Mouse (Mus musculus): ENCODE measurements around the gene Atp5h.
"Not testable (repeated sequence)": the region's sequence is repeated elsewhere in the genome, so short reads cannot be mapped to it uniquely, and the experiment has no call there.

Gene Atp5h

DNA sequence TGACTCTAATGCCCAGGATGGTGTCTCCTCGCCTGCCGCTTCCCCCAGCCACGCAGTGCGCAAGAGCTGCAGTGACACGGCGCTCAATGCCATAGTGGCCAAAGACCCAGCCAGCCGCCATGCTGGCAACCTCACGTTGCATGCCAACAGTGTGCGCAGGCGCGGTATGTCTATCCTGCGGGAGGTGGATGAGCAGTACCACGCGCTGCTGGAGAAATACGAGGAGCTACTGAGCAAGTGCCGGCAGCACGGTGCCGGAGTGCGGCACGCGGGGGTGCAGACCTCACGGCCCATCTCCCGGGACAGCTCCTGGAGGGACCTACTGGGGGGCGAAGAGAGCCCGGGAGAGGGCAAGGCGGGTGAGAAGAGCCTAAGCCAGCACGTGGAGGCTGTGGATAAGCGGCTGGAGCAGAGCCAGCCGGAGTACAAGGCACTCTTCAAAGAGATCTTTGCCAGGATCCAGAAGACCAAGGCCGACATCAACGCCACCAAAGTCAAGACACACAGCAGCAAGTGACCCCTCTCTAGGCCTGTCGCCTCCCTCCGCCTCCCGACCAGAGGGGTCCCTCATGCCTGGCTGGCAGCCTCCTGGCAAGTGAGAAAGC is 25.9 kb downstream of the Atp5h start:
- no peak for DNase-seq

DNA sequence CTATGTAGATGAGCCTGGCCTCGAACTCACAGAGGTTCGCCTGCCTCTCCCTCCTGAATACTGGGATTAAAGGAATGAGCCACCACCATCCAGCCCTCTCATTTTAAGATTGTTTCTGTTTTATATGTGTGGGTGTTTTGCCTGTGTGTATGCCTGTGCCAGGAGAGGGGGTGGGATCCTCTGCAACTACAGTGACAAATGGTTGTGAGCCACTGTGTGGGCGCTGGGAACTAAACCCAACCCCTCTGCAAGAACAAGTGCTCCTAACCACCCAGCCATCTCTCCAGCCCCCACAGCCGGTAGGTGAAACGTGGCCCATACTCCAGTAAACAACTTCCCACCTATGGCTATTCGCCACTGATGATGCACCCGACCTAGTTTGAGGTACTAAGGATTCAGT is 28.4 kb downstream of the Atp5h start:
- DNase-seq, result no peak

GRCm38 (mm10) chr11:115386859-115387258 is 32.9 kb downstream of the Atp5h start:
- DNase-seq, result not testable (repeated sequence)

- DNase-seq, result no peak
Measured at GRCm38 (mm10) chr11:115384587-115384986, 35.2 kb downstream of the Atp5h start.

- DNase-seq, result no peak
Measured at GRCm38 (mm10) chr11:115383701-115384474, 35.9 kb downstream of the Atp5h start.

DNA sequence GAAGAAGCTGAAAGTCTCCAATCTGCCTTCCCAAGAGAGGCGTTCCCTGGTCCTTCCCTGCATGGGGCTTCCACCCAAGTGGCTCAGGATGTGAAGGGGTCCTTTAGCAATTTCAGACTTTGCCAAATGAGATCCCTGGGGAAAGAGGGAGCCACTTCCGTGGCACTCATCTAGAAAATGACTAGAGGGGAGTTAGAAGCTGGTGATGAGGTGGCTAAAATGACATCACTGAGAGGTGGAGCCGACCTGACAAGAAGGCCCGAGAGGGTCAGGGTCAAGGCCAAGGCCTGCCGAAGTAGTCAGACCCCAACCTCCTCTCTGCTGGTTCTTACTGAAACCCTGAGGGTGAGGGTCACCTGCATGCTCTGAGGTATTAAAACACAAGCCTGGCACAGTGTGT is 36.9 kb downstream of the Atp5h start:
- no peak for DNase-seq

GRCm38 (mm10) chr11:115381743-115382539 is 37.8 kb downstream of the Atp5h start, which contains the start of gene Cdr2l:
Gene Cdr2l, plus strand, starts transcription at chr11:115381916.
- peak; percentile 91 for DNase-seq

DNA sequence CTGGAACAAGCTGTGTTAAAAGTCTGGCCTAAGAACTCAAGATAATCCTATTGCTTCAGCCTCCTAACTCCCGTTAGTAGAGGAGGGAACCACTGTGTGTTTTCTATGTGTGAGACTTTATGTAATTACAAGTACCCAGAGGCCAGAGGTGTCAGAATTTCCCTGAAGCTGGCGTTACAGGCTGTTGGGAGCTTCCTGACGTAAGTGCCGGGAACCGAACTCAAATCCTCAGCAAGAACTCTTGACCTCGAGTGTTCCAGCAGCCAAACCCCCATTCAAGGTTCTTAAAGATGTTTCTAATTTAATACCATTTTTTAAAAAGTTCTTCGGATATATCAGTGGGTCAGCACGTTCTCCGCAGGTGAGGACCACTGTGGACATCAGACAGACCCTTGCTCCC is 38.5 kb downstream of the Atp5h start:
- DNase-seq, result no peak

GRCm38 (mm10) chr11:115377854-115378253 is 41.9 kb downstream of the Atp5h start:
- no peak for DNase-seq

DNA sequence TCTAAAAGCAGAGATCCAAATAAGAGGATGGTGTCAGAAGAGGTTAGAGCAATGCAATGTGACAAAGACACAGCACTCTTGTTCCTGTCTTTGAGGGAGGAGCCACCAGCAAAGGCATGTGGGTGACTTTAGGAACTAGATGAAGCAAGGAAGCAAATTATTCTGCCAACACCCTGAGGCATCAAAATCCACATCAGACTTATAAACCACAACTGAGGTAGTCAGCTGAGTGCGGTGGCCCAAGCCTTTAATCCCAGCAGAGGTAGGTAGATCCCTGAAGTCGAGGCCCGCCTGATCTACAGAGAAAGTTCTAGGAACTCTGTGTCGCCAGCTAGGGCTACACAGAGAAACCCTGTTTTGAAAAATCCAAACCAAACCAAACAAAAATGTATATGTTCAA is 42.5 kb downstream of the Atp5h start:
- no peak for DNase-seq

DNA sequence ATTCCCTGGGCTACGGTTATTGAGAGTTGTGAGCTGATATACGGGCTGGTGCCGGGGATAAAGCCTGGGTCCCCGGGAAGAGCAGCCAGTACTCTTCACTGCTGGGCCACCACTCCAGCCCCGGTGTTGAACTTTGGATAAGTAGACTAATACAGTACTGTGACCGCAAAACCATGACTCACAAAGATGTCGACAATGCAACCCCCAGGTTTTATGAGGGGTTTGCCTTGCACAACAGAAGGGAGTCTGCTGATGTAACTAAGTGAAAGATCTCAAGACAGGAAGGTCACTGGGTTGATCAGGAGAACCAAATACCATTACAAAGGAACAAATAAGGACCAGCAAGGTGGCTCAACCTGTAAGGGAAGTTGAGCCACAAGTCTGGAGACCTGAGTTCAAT is 43.0 kb downstream of the Atp5h start:
- DNase-seq, result no peak

DNA sequence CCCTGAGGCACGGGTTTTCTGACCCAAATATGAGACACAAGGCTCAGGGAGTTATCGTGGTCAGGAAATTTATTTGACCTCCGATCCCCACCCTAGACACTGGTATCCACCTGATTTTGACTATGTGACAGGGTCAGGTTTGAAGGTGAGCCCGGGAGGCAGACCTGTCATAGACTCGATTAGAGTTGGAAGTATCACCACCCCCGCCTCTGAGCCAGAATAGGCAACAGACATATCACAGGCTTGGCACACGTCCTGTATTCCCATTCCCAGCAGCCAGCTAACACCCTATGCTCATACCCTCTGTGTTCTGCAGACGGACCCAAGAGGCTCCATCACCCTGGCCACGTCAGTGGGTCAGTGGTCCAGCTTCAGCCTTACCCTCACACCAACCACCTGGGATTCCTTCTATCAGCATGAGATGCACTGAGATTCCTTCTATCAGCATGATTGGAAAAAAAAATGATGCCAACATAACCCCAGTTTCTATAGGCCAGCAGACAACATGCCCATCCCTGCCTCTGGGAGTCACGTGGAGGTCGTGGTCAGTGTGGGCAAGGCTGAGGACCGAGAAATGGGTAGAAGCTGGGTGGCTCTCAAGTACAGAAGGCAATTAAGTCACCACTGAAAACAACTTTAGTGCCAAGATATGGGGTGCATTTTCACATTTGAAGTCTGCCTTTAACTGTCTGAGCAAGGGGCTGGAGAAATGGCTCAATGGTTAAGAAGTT is 44.9 kb downstream of the Atp5h start:
- DNase-seq, result no peak

DNA sequence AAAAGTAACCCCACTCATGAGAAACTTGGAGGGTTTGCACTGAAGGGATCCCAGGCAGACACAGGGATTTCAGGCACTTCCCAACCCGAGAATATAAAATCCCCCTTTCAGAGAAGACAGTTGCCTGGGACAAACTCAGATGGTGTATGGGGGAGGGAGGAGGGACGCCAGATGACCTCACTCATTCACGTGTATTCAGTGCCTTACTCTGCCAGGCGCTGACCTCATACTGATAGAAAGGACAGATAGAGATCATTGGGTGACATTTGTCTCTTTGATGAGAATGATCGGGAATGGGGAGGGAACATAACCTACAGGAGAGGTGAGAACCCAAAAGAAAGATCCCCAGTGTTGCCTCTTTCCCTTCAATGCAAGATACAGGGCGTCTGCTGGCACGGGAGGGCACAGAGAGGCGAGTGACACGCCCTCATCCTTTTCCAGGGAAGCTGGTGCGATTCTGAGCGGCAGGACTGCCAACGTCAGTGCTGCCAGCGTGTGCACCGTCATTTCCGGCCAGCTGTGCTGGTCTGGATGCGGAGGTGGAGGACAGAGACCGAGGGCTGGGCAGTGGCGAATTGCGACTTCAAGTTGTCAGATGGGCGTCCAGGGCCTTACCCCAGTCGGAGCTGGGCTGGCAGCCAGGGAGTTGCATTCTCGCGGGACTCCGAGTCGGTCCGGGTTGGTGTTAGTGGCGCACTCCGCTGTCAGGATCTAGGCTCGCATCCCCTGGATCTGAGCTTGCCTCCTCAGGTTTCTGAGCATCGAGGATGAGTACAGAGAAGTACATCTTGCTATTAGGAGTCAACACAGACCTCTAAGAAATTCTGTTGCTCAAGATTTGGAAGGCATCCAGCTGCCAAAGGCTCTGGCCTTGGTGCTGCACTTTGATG is 45.7 kb downstream of the Atp5h start:
- peak; percentile 73 for DNase-seq

DNA sequence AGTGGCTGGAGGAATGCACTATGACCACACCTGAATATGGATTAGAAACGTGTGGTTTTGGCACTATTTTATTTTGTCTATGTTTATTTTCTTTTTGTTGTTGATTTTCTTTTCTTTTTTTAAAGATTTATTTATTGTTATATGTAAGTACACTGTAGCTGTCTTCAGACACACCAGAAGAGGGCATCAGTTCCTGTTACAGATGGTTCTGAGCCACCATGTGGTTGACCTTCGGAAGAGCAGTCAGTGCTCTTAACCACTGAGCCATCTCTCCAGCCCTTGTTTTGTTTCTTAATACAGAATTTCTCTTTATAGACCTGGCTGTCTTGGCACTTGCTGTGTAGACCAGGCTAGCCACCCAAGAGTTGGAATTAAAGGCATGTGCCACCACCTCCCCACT is 47.0 kb downstream of the Atp5h start:
- no peak for DNase-seq

DNA sequence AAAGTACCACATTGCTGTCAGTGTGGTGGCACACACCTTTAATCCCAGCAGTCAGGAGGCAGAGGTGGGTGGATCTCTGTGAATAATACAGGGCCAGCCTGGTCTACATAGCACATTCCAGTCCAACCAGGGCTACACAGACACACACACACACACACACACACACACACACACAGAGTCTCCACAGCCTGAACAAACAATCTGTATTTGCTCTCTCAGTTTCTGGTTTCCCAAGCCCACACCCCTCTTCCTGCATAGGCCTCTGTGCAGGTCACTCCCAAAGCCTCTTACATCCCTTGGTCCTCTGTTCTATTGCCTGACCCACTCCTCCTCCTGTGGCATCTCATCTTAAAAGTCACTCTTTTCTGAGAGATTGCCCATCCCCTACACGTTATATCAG is 47.7 kb downstream of the Atp5h start:
- no peak for DNase-seq

GRCm38 (mm10) chr11:115371354-115371753 is 48.4 kb downstream of the Atp5h start:
- no peak for DNase-seq

DNA sequence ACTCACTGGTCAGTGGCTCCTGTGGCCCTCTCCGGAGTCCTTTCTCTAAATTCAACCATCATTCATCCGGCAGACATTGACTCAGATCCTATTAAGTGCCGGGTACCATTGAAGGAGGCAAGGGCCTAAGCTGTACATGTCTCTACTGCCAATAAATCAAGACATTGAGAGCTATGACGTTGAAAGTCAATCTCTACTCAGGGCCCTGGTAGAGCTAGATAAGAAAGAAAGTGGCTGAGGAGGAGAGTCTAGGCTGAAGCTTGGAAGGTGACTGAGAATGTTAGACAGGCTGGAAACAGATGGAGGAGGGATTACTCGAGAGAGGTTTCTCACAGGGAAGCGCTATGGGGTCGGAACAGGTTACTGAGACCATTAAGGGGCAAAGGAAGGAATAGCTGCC is 49.4 kb downstream of the Atp5h start:
- DNase-seq, result no peak

GRCm38 (mm10) chr11:115367395-115367944 is 52.3 kb downstream of the Atp5h start, which contains the start of gene Hid1:
Gene Hid1, minus strand, starts transcription at chr11:115367756.
- peak; percentile 82 for DNase-seq

- DNase-seq, result no peak
Measured at GRCm38 (mm10) chr11:115366706-115367394, 52.9 kb downstream of the Atp5h start.

GRCm38 (mm10) chr11:115366039-115366705 is 53.6 kb downstream of the Atp5h start:
- DNase-seq, result no peak
